Mouse (Mus musculus): Measurements from ENCODE around the gene Zdhhc19. TPM values are rescaled to one million over a fixed set of nuclear protein-coding genes. Genes with fewer than 3 reads are reported as not detected.
A peak's percentile ranks its signal among the peaks of the same experiment; 100 is the strongest.

Gene Zdhhc19
- polyA plus RNA-seq, 1 experiment from 2014 or later = not detected

DNA sequence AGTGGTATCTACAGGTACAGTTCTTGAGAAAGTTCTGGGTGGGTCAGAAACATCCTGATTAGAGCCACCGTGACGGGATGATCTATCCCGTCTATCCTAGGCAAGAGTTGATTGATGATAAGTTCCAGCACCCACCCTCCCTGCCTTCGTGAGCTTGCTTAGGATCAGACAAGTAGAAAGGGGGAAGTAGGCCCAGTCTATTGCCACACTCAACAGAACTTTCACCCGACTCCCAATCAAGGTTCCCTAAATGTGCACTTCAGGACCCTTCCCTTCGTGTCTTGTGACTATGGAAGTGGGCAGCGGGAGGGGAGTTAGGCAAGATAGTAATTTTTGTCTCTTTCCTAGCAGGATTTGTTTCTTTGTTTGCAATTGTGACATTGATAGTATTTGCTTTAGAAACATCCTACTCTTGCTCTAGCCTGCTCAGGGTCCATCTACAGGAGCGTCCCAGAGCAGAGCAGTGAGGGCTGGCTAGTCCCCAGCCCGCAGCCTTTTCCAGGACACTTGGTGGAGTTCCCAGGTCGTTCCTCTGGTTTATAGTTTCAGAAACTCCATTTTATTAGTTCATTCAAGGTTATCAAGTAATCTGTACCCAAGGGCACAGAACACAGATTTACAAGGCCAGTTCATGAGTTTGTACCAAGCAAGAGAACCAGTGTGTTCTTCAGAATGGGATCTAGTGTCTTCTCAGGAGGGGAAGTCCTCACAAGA lies 99.2 kb downstream of the Zdhhc19 start:
- Histone ChIP-seq H3K4me1 (replicated peaks) (peaks cover 5% of the 10 kb centered on the region), H3K4me2 (no peak overlapping the region), H3K9me3 (replicated peaks) (no peaks in the 10 kb centered on the region), H3K9ac (no peak overlapping the region), H3K27me3 (no peaks in the 10 kb centered on the region), H3K27ac (no peak overlapping the region), H3K4me3 (no peak overlapping the region), H3K36me3 (no peaks in the 10 kb centered on the region)
- 83% methylated on average over 10 of the region's 10 CpGs for WGBS
- ATAC-seq (replicated peaks; ENCODE audit: insufficient number of reproducible peaks, insufficient read depth, low FRiP score, low read depth) = no peak

DNA sequence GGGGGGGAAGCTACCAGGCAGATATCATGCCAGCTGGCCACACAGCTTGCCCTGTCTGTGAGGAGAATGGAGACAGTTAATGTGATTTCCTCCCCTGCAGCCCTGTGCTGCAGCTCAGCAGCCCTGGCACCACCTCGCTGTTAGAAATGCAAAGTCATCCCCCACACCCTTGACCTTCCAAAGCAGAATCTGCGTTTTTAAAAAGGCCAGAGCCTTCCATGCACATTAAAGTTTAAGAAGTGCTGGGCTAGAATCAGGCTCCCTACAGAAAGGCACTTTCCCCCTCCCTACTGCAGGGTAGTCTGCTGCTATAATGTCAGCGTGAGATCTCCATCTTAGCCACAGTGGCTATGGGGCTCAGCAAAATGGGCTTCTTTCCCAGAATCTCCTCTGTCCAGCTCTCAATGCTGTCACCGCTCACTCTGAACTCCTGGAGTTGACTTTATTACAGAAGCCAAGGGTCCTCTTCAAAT lies 101.9 kb downstream of the Zdhhc19 start:
- Histone ChIP-seq H3K4me2 (no peak overlapping the region), H3K9me3 (replicated peaks) (no peaks in the 10 kb centered on the region), H3K27me3 (no peaks in the 10 kb centered on the region), H3K4me1 (replicated peaks) (peaks cover 5% of the 10 kb centered on the region), H3K27ac (peak overlapping the region; percentile 19; the same call in 1 of the 2 replicates), H3K4me3 (no peak overlapping the region), H3K36me3 (no peaks in the 10 kb centered on the region), H3K9ac (no peak overlapping the region)
- WGBS = 18% methylated on average over 4 of the region's 4 CpGs
- ATAC-seq (replicated peaks; ENCODE audit: insufficient number of reproducible peaks, insufficient read depth, low FRiP score, low read depth) = no peak

DNA sequence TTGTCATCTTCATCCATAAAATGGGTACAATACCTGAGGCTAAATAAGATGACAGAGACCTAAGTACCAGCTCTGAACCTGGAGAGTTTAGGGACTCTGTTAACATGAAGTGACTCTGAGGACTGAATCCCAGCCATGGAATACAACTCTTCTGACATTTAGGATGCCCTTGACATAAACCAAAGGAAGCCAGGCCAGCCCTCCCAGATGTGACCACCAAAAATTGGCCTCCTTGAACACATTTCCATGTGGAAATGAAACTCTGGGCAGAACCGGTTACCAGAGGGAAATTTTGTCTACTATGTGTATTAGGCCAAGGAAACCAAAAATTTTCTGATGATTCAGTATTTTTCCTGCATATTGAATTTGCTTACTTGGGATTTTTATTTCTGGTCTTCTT lies 103.1 kb downstream of the Zdhhc19 start:
- 86% methylated on average over 1 of the region's 1 CpGs for WGBS
- no peak overlapping the region for H3K4me3 ChIP-seq
- H3K9me3 ChIP-seq (replicated peaks) = no peaks in the 10 kb centered on the region
- no peak overlapping the region for H3K27ac ChIP-seq
- no peaks in the 10 kb centered on the region for H3K27me3 ChIP-seq
- no peak overlapping the region for H3K9ac ChIP-seq
- H3K36me3 ChIP-seq = no peaks in the 10 kb centered on the region
- no peak for ATAC-seq (replicated peaks; ENCODE audit: insufficient number of reproducible peaks, insufficient read depth, low FRiP score, low read depth)
- H3K4me1 ChIP-seq (replicated peaks) = peaks cover 5% of the 10 kb centered on the region
- no peak overlapping the region for H3K4me2 ChIP-seq

DNA sequence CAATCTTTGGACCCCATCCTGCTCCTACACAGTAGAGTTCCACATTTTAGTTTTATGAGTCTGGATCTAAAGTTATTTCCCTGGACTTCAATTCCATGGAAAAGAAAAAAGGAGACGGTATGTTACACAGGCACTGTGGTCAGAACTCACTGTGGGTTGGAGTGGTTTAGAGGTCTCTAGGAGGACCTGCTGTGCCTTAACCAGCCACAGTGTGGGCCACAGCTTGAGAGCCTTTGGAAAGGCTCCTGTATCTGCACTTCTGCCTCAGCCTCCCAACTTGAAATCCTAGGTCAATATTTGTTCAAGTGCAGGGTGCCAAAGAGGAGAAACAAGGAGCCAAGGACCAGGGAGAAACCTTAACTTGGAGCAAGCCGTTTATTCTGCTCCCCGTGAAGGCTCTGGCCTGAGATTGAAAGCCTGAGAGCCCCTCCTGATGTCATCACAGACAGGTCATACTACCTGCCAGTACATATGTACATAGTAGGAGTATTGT lies 106.2 kb downstream of the Zdhhc19 start:
- no peak overlapping the region for H3K4me2 ChIP-seq
- no peaks in the 10 kb centered on the region for H3K9me3 ChIP-seq (replicated peaks)
- H3K27me3 ChIP-seq = no peaks in the 10 kb centered on the region
- no peak overlapping the region for H3K27ac ChIP-seq
- WGBS = 69% methylated on average over 3 of the region's 3 CpGs
- H3K4me1 ChIP-seq (replicated peaks) = peaks cover 5% of the 10 kb centered on the region
- no peak overlapping the region for H3K9ac ChIP-seq
- no peaks in the 10 kb centered on the region for H3K36me3 ChIP-seq
- no peak for ATAC-seq (replicated peaks; ENCODE audit: insufficient number of reproducible peaks, insufficient read depth, low FRiP score, low read depth)
- H3K4me3 ChIP-seq = no peak overlapping the region

DNA sequence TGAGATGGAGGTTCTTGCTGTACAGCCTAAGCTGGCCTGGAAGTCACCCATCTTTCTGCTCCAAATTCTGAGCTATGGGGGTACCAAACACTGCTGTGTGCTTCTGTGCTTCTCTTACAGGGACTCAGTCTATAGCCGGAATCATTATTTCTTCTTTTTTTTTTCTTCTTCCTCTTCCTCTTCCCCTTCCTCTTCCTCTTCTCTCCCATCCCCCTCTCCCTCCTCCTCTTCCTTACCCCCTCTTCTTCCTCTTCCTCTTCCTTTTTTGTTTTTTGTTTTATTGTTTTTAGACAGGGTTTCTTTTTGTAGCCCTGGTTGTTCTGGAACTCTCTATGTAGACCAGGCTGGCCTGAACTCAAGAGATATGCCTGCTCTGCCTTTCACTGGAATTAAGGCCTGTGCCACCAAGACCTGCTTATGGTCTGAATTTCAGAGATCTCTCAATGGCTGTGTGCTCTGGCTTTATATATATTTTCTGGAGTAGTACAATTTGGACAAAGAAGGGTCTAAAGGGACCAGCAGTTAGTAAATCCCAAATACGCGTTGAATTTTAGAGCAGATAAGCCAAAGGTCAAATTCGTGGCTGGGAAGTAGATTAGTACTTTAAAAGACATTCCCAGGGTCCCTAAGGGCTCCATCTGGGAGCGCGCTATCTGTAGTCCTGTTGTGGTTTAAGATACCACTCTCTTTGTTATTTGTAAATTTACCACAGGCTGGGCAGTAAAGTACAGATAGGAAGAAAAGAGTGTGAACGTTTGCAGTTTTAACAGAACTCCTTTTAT lies 111.7 kb downstream of the Zdhhc19 start:
- H3K9me3 ChIP-seq (replicated peaks) = no peaks in the 10 kb centered on the region
- 43% methylated on average over 7 of the region's 7 CpGs for WGBS
- no peak overlapping the region for H3K9ac ChIP-seq
- no peaks in the 10 kb centered on the region for H3K36me3 ChIP-seq
- peak overlapping the region; percentile 97 for H3K27ac ChIP-seq
- H3K27me3 ChIP-seq = no peaks in the 10 kb centered on the region
- no peak for ATAC-seq (replicated peaks; ENCODE audit: insufficient number of reproducible peaks, insufficient read depth, low FRiP score, low read depth)
- H3K4me1 ChIP-seq (replicated peaks) = peaks cover 15% of the 10 kb centered on the region
- peak overlapping the region; percentile 93; the same call in 1 of the 2 replicates for H3K4me2 ChIP-seq
- H3K4me3 ChIP-seq = no peak overlapping the region

DNA sequence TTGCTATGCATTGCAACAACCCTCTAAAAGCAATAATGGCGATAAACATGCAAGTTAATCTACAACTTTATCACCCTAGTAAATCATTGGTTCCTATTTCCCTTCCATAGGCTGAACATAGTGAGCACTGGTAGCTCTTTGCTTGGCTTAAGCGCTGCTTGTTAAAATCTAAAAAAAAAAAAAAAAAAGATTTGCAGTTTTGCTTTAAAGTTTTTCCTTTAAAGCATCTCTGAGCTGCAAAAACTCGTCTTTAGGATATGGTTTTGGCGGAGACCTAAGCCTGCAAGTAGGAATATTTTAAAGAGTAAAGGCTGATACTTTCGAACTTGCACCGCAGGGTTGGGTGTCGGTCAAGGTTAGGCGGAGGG lies 112.3 kb downstream of the Zdhhc19 start:
- Histone ChIP-seq H3K27me3 (no peaks in the 10 kb centered on the region), H3K36me3 (no peaks in the 10 kb centered on the region), H3K27ac (peak overlapping the region; percentile 97), H3K4me2 (peak overlapping the region; percentile 93), H3K9me3 (replicated peaks) (no peaks in the 10 kb centered on the region), H3K4me1 (replicated peaks) (peaks cover 15% of the 10 kb centered on the region), H3K9ac (no peak overlapping the region), H3K4me3 (peak overlapping the region; percentile 95)
- WGBS = 7% methylated on average over 8 of the region's 8 CpGs
- ATAC-seq (replicated peaks; ENCODE audit: insufficient number of reproducible peaks, insufficient read depth, low FRiP score, low read depth) = no peak

DNA sequence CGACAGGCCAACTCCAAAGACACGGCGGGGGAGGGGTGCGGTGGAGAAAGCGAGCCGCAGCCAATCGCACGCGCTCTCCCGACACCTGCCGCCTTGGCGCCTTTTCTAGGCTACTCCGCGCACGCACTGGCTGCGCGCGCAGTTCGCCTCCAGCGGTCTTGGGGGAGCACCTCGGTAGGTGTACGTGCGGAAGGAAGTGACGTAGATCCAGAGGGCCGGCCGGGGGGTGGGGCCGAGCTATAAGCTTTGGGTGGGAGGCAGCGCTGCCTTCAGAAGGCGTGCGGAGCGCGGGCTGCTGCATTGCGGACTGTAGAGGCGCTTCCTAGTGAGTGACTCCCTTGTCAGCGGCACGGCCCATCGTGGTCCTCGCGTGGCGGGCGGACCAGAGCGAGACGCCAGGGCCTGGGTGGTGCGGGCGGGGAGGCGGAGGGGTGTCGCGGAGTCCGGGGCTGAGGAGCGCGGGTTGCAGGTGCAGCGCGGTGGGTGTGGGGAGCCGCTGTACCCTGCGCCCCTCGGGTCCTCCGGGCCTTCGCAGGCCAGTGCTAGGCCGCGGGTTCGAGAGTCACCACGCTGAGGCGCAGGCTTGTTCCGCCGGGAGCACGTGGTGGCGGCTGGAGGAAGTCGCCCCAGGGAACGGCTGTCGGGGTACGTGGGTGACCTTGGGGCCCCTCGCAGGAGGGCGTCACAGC lies 112.8 kb downstream of the Zdhhc19 start, which contains the start of gene Tfrc:
Tfrc (plus strand) TSS at position 209 of the 689 bp plus-strand sequence.
- peak within 1 kb of the TSS; percentile 95 for H3K4me3 ChIP-seq
- peak; percentile 99 for ATAC-seq (replicated peaks; ENCODE audit: insufficient number of reproducible peaks, insufficient read depth, low FRiP score, low read depth)
- H3K27ac ChIP-seq = peak within 1 kb of the TSS; percentile 97
- peak within 1 kb of the TSS; percentile 93 for H3K4me2 ChIP-seq
- peaks cover 15% of the 10 kb centered on the region for H3K4me1 ChIP-seq (replicated peaks)
- no peaks in the 10 kb centered on the region for H3K9me3 ChIP-seq (replicated peaks)
- H3K9ac ChIP-seq = peak within 1 kb of the TSS; percentile 90
- no peaks in the 10 kb centered on the region; the same call in 1 of the 2 replicates for H3K36me3 ChIP-seq
- no peaks in the 10 kb centered on the region for H3K27me3 ChIP-seq
- under 1% methylated on average over 65 of the region's 73 CpGs for WGBS

DNA sequence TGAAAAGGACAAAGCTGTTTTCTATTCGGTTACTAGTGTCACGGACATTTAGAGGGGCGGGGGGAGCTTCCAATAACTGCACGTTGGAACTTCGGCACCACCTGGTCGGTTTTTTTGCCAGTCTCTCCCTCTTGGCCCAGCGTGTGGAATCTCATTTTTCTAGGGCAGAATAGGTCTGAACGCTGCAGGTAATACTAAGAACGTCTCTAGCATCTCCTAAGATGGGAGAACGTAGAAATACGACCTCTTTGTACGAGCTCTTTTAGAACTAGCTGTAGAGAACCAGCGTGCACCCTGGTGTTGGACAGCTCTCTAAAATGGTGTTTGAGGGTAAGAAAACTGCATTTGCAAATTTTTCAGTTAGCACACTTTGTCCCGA lies 113.3 kb downstream of the Zdhhc19 start:
- H3K9ac ChIP-seq = peak overlapping the region; percentile 90
- H3K36me3 ChIP-seq = peaks cover 4% of the 10 kb centered on the region
- no peak for ATAC-seq (replicated peaks; ENCODE audit: insufficient number of reproducible peaks, insufficient read depth, low FRiP score, low read depth)
- H3K27me3 ChIP-seq = no peaks in the 10 kb centered on the region
- H3K27ac ChIP-seq = peak overlapping the region; percentile 97
- under 1% methylated on average over 14 of the region's 14 CpGs for WGBS
- peak overlapping the region; percentile 93 for H3K4me2 ChIP-seq
- H3K9me3 ChIP-seq (replicated peaks) = no peaks in the 10 kb centered on the region
- H3K4me3 ChIP-seq = peak overlapping the region; percentile 95
- peaks cover 15% of the 10 kb centered on the region for H3K4me1 ChIP-seq (replicated peaks)

DNA sequence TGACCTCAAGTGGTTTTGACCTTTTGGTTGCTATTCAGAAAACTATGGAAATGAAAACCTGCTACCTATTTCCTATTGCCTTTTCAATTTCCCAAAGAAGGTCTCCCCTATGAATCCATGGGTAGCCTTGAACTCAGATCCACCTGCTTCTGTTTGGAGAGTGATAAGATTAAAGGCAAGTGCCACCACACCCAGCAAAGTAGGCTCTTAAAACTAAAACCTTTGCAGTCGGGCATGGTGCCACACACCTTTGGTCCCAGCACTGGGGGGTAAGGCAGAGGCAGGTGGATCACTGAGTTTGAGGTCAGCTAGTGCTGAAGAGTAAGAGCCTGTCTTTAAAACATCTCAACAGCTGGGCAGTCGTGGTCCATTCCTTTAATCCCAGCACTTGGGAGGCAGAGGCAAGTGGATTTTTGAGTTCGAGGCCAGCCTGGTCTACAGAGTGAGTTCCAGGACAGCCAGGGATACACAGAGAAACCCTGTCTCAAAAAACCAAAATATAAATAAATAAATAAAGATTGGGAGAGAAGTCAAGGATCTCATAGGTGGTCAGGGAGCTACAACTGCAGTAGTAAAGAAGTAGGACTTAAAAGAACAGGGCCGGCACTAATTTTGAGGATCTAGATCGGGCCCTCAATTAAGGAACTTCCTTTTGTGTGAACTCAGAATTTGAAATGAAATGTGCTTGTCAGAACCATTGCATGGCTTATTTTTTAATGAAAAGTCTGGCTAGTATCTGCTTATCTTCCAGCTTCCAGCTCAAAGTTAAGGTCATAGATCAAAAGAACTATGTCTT lies 114.6 kb downstream of the Zdhhc19 start:
- peaks cover 15% of the 10 kb centered on the region for H3K4me1 ChIP-seq (replicated peaks)
- 57% methylated on average over 5 of the region's 5 CpGs for WGBS
- H3K36me3 ChIP-seq = peaks cover 14% of the 10 kb centered on the region
- peak overlapping the region; percentile 95 for H3K4me3 ChIP-seq
- H3K27me3 ChIP-seq = no peaks in the 10 kb centered on the region
- H3K27ac ChIP-seq = no peak overlapping the region
- H3K9ac ChIP-seq = peak overlapping the region; percentile 90; the same call in 1 of the 2 replicates
- H3K9me3 ChIP-seq (replicated peaks) = no peaks in the 10 kb centered on the region
- no peak for ATAC-seq (replicated peaks; ENCODE audit: insufficient number of reproducible peaks, insufficient read depth, low FRiP score, low read depth)
- peak overlapping the region; percentile 93 for H3K4me2 ChIP-seq
